Mouse (Mus musculus) heart, adult 2 months (tissue): ENCODE results near the gene Fam81b.

ENCODE experiments used
- CTCF ChIP-seq: fragments of 200-600 bp; IDR thresholded peaks from 2 replicates; pipeline ENCODE4 v1.8.1; 2022; ENCODE audit warnings: antibody characterized with exemption, mild to moderate bottlenecking, moderate library complexity
- EP300 ChIP-seq: fragments of 200-500 bp; IDR thresholded peaks from 2 replicates; pipeline ENCODE4 v1.6.1; 2011; ENCODE audit warnings: low read depth, low read length, control low read depth; ENCODE audit not compliant: insufficient read depth
- POLR2A ChIP-seq: fragments of 200-500 bp; IDR thresholded peaks from 2 replicates; pipeline ENCODE4 v1.6.1; 2011; ENCODE audit warnings: mild to moderate bottlenecking, low read depth, low read length, control low read depth; ENCODE audit not compliant: insufficient read depth

DNA sequence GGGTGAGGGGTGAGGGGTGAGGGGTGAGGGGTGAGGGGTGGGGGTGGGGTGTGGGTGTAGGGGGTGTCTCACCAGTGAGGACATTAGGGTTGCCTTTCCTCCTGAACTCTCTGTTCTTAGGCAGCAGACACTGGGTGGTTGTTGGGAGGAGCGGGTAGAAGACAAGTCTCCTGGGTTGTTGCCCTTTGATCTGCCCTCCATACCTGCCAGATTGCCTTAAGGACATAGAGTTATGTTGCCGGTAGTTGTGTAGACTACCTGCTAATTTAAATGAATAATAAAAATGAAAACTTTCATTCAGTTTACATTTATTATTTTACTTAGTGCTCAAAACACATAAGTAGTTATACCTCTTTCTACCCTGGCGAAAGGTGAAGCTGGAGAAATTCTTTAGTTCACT, 369 bp upstream of the Fam81b start:
- TF ChIP-seq CTCF = no peak
- no peak for TF ChIP-seq POLR2A
- no peak for TF ChIP-seq EP300
